Mouse (Mus musculus) embryo, embryonic 10.5 days (tissue): ENCODE measurements around the gene Ctf2.

ENCODE experiments used
- DNase-seq: peaks from one replicate; pipeline ENCODE4 v3.0.0-alpha.2; 2015; ENCODE audit warnings: low spot score

Gene Ctf2

GRCm38 (mm10) chr7:127760478-127760877 lies 28.5 kb upstream of the Ctf2 start:
- no peak for DNase-seq

GRCm38 (mm10) chr7:127759716-127760115 lies 27.8 kb upstream of the Ctf2 start:
- peak; percentile 12 for DNase-seq

GRCm38 (mm10) chr7:127753741-127754140 lies 21.8 kb upstream of the Ctf2 start:
- no peak for DNase-seq

- DNase-seq = no peak
Measured at GRCm38 (mm10) chr7:127753158-127753557, 21.2 kb upstream of the Ctf2 start.

GRCm38 (mm10) chr7:127752069-127752468 lies 20.1 kb upstream of the Ctf2 start:
- DNase-seq = no peak

- DNase-seq = no peak
Measured at GRCm38 (mm10) chr7:127751619-127752018, 19.7 kb upstream of the Ctf2 start.

- DNase-seq = peak; percentile 15
Measured at GRCm38 (mm10) chr7:127750131-127751127, 18.5 kb upstream of the Ctf2 start.

- no peak for DNase-seq
Measured at GRCm38 (mm10) chr7:127748235-127748560, 16.2 kb upstream of the Ctf2 start.

GRCm38 (mm10) chr7:127747559-127748234 lies 15.7 kb upstream of the Ctf2 start:
- DNase-seq = no peak

- peak; percentile 81 for DNase-seq
Measured at GRCm38 (mm10) chr7:127746494-127747491, 14.8 kb upstream of the Ctf2 start.

GRCm38 (mm10) chr7:127745652-127746493 lies 13.9 kb upstream of the Ctf2 start:
- DNase-seq = peak; percentile 99

GRCm38 (mm10) chr7:127745251-127745651 lies 13.3 kb upstream of the Ctf2 start:
- peak; percentile 99 for DNase-seq

GRCm38 (mm10) chr7:127744366-127745045 lies 12.5 kb upstream of the Ctf2 start, which contains the start of gene Fbxl19:
Fbxl19 (plus strand) TSS chr7:127744543.
- peak; percentile 92 for DNase-seq

GRCm38 (mm10) chr7:127730170-127730569 lies 1.8 kb downstream of the Ctf2 start:
- no peak for DNase-seq

GRCm38 (mm10) chr7:127727898-127728297 lies 4.1 kb downstream of the Ctf2 start:
- DNase-seq = no peak

GRCm38 (mm10) chr7:127725924-127726323 lies 6.0 kb downstream of the Ctf2 start:
- DNase-seq = no peak

GRCm38 (mm10) chr7:127725490-127725889 lies 6.5 kb downstream of the Ctf2 start:
- DNase-seq = no peak

- no peak for DNase-seq
Measured at GRCm38 (mm10) chr7:127719258-127719657, 12.7 kb downstream of the Ctf2 start.

GRCm38 (mm10) chr7:127718339-127718738 lies 13.6 kb downstream of the Ctf2 start:
- DNase-seq = no peak

- DNase-seq = peak; percentile 76
Measured at GRCm38 (mm10) chr7:127716992-127717391, 15.0 kb downstream of the Ctf2 start.
